Mouse (Mus musculus): ENCODE measurements around the gene Spocd1.

GRCm38 (mm10) chr4:129960180-129960944, 31.3 kb downstream of the Spocd1 start:
- TF ChIP-seq CTCF (IDR thresholded peaks at IDR 0.05; ENCODE audit: borderline replicate concordance, insufficient read depth, low read length) (no peak), POLR2A (IDR thresholded peaks at IDR 0.05; ENCODE audit: low read depth, low read length) (0 out of 2 replicates have a peak, but pooled peaks have one; percentile 11)
